Mouse (Mus musculus) layer of hippocampus, adult 9-10 months (tissue): ENCODE measurements around the gene Gbp2b.
"Not testable (repeated sequence)": the region's sequence is repeated elsewhere in the genome, so short reads cannot be mapped to it uniquely, and the experiment has no call there.

ENCODE experiments used
- DNase-seq: peaks from one replicate; pipeline ENCODE4 v3.0.0; 2022; ENCODE audit warnings: low spot score

Gene Gbp2b

DNA sequence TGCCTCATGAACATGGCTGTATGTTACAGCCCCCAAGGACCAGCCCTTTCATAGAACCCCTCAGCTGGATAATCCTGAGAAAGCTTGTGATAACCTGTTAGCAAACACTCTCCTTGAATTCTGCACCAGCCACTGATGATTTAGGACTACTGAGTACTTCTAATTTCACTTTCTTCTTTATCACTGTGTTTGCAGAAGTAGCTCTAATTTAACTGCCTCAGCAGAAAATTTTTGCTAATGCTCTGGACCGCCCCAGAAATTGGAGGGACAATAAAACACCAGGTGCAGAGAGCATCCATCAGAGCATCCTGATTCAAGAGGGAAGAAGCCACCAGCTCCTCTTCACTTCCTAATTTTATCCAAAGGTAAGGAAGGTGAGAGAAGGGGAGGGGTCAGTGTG, at the start of gene Gbp2b:
Gene Gbp2b, plus strand, starts transcription at position 301 of the 400 bp plus-strand sequence.
- DNase-seq, result no peak

- no peak for DNase-seq
Observed at GRCm38 (mm10) chr3:142546690-142547089, 48.0 kb upstream of the Gbp2b start.

GRCm38 (mm10) chr3:142550052-142550676, 44.5 kb upstream of the Gbp2b start:
- no peak for DNase-seq

- DNase-seq, result no peak
Observed at GRCm38 (mm10) chr3:142554601-142555000, 40.0 kb upstream of the Gbp2b start.

DNA sequence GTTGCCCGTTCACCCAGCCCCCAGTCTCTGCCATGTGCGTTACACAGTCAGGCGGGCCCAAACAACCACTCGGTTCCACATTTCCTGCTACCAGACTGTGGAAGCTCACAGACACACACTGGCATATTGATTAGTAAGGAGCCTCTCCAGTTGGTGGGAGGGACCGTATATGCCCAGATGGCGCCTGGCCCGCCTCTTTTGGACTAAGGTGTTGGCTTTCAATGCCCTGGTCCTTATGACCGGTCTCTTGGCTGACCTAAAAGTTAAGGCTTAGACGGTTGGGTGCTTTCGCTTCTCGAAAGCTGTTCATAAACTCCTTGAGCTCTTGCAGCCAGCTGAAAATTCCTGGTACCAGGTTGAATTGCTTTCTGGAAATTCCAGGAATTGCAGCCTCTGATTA, 39.0 kb upstream of the Gbp2b start:
- DNase-seq, result no peak

- DNase-seq, result peak; percentile 2
Observed at GRCm38 (mm10) chr3:142559632-142560228, 34.9 kb upstream of the Gbp2b start, which contains the start of gene Gbp3. Gene Gbp3, plus strand, starts transcription at chr3:142560026.

GRCm38 (mm10) chr3:142560296-142560948, 34.2 kb upstream of the Gbp2b start:
- peak; percentile 55 for DNase-seq

GRCm38 (mm10) chr3:142561045-142561646, 33.5 kb upstream of the Gbp2b start:
- DNase-seq, result no peak

GRCm38 (mm10) chr3:142561666-142562065, 33.0 kb upstream of the Gbp2b start:
- no peak for DNase-seq

DNA sequence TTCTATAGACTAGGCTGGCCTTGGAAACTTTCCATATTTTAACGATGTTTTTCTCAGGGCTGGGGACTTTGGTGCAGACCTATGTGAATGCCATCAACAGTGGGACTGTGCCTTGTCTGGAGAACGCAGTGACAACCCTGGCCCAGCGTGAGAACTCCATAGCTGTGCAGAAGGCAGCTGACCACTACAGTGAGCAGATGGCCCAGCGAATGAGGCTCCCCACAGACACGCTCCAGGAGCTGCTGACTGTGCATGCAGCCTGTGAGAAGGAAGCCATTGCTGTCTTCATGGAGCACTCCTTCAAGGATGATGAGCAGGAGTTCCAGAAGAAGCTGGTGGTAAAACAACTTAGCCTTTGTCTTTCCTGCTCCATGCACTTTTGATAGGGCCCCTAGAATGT, 27.2 kb upstream of the Gbp2b start:
- not testable (repeated sequence) for DNase-seq

- DNase-seq, result no peak
Observed at GRCm38 (mm10) chr3:142570738-142571137, 23.9 kb upstream of the Gbp2b start.

DNA sequence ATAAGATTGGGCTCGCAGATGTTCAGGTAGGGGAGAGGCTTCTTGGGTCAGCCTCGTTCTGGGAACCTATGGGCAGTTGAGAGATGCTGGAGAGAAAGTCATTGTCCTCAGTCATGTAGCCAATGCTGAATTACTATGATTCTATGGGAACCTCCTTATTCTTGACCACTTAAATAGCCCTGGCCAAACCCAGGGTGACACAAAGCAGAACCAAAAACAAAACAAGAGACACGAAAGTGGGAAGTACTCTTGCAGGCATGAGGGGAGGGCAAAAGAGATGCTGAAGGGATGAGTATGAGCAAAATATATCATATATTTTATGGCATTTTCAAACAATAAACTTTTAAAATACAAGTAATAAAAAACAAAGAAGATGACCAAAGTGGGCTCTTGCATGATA, 17.5 kb upstream of the Gbp2b start:
- DNase-seq, result no peak

GRCm38 (mm10) chr3:142578342-142578741, 16.3 kb upstream of the Gbp2b start:
- no peak for DNase-seq

DNA sequence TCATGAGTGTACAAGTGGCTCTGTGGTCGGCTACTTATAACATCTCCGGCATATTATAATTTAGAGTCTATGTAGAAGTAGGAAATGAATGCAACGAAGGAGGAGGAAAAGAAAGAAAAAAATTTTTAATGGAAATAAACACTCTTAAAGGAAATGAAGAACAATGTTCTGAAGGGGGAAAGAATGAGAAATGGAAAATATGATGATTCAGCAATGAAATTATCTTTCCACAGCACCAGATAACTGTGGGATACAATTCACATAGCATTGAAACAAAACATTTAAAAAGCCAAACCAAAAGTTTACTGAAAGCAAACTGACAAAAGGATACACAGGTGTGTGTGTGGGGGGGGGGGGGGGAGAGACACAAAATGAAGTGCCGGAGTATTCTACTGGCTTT, 11.6 kb upstream of the Gbp2b start:
- DNase-seq, result no peak

DNA sequence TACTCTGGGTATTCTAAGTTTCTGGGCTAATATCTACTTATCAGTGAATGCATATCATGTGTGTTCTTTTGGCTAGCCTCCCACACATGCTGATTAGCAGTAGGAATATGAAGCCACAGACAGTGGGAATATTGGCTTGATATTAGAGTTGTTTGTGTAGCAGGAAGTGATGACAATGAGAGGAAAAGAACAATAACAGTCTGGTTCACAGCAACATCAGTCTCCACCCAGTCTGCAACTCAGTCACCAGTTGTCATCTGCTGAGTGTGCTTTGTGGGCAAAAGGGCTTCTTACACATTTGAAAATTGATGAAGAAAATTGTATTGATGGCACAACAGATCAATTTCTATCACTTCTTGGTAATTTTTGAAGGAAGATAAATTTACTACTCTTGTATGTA, 7.3 kb upstream of the Gbp2b start:
- no peak for DNase-seq

DNA sequence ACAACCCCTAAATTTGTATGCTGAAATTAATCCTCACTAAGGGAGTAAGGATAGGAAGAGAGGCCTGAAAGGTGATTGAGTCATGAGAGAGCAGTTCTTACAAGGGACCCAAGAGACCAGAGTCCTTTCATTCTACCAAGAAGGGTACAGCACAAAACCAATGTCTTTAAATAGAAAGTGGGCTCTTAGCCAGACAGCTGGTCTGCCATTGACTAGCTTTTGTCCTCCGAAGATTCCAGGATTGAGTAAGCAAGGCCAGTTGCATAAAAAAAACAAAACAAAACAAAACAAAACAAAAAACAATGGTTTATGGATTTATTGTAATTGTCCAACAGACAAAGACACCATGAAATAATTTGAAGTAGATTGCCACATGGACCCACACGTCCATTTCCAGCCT, 5.8 kb upstream of the Gbp2b start:
- DNase-seq, result no peak

DNA sequence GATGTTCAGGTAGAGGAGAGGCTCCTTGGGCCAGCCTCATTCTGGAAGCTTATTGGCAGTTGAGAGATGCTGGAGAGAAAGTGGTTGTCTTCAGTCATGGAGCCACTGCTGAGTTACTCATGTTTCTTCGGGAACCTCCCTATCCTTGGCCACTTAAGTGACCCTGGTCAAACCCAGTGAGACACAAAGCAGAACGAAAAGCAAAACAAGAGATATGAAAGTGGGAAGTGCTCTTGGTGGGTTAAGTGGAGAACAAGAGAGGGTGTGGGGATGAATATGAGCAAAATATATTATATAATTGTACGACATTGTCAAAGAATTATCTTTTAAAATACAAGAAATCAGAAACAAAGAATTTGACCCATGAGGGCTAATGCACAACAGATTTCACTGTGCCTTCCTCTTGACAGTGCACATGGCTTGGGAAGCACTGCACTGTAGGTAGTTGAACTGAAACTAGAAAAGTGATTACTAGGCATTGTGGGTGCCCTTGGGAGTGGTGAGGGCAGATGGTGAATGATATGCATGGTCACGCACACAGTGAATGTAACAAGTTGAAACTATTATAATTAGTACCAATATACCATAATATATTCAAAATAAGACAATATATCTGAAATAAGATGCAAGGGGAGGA, 4.1 kb upstream of the Gbp2b start:
- no peak for DNase-seq

DNA sequence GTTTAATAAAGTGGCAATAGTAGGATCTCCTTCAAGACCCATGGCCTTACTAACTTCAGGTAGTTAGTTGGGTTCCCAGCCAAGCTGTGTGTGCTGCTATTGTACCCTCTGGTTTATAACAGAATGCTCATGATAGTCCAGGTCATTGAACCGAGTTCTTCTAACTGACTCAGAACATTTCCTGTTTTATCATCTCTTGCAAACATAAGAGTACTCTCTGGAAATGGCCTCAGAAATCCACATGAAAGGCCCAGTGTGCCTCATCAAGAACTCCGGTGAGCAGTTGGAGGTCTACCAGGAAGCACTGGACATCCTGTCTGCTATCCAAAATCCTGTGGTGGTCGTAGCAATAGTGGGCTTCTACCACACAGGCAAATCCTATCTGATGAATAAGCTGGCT, 3.3 kb downstream of the Gbp2b start:
- no peak for DNase-seq

- no peak for DNase-seq
Observed at GRCm38 (mm10) chr3:142601675-142602074, 7.0 kb downstream of the Gbp2b start.

- DNase-seq, result no peak
Observed at GRCm38 (mm10) chr3:142618658-142619057, 24.0 kb downstream of the Gbp2b start.

DNA sequence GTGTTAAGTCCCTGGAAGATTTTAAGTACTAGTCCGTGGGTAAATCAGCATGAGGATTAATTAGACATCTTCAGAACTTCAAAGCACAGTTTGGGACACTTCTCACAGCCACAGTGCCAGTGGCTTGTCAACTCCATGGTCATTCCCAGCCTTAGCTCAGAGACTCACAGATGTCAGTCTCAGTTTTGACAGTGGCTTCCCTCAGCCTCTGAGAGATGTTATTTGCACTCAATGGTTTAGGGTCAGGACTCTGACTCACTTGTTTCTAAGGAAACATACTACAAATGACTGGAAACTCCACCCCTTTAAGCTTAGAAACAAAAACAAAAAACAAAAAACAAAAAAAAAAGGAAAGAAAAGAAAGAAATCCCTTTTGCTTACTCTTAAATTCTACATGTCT, 25.0 kb downstream of the Gbp2b start:
- no peak for DNase-seq

DNA sequence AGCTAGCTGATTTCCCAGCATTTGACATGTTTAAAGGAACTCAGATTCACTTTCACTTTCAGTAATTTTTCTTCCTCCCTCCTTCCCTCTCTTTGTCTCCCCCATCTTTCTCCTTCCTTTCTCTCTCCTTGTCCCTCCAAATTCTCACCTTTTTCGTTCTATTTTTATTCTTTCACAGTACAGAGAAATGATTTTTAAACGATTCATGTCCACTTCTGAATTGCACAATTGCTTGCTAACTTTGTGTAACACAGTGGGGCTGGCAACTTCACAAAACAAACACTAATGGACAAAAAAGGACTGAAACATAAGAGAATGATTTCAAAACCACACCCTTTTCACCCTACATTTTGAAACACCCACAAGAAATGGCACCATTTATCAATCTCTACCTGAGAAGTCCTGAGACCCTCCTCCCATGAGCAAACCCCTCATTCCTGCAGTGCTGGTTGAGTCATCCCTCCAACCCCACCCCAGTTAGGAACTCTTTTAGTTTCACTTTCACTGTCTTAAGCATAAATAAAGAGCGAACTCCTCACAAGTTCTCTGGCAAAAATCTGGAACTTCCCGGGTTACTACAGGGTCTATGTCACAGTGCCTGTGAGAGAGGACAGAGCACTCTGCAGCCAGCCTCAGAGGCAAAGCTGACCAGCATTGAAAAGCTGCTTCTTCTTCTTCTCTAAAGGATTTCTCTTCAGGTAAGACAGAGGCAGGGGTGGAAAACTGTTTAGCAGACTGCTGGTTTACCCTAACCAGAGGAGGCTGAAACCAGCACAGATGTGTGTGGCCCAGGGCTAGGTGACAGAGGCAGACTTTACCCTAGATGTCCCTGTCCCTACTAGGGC, 25.7 kb downstream of the Gbp2b start, which contains the start of gene Gbp2:
Gene Gbp2, plus strand, starts transcription at position 492 of the 845 bp plus-strand sequence.
- DNase-seq, result no peak
